Mouse (Mus musculus): ENCODE results near the gene Pard3b.

DNA sequence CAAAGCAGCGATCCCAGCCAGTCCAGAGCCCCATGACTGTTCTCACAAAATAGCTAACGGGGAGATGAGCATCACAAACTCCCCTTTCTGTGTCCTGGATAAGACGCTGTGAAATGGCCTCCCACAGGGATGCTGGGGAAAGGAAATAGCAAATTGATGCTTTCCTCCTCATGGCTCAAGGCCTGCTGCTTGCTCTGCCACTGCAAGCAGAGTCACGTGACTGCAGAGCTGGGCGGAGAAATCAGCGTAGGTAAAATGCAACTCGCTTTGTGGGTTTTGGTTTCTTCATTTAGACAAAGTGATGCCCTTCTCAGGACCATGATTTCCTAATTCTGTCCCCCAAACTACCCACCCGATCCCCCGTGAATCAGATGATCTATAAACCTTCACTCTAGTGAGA, 797.2 kb downstream of the Pard3b start:
- TF ChIP-seq GATA1 (IDR thresholded peaks at IDR 0.05; ENCODE audit: borderline replicate concordance, low read length) (no peak), FLI1 (IDR thresholded peaks at IDR 0.05; ENCODE audit: low read length) (no peak)

All from megakaryocyte, embryonic 14.5 days (primary cell).